Mouse (Mus musculus): ENCODE results near the gene Stx18. TPM values are rescaled to one million over a fixed set of nuclear protein-coding genes. Genes with fewer than 3 reads are reported as not detected.
A peak's percentile ranks its signal among the peaks of the same experiment; 100 is the strongest.

Gene Stx18
- polyA plus RNA-seq, 1 experiment from 2014 or later, result 27.6 TPM

DNA sequence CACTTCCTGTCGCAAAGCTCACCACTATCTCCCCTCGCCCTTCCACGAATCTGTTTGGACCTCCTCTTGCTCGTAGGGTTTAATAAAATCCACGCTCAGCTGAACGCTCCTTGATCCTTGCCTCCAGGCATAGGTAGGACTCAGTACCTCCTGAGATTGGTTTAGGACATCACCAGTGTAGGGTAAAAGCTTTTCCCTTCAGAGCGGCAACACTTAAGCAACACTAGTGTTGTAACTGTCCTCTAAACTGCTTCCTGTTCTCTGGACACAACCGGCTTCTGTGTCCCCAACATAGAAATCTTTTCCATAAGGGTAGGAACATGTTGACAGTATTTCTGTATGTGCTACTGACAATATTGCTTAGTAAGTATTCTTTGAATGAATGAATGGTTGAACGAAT, 1.3 kb downstream of the Stx18 start:
- TF ChIP-seq EP300 (optimal IDR thresholded peaks at IDR 0.05) (no peak), CTCF (IDR thresholded peaks at IDR 0.05; ENCODE audit: low read depth) (no peak)

DNA sequence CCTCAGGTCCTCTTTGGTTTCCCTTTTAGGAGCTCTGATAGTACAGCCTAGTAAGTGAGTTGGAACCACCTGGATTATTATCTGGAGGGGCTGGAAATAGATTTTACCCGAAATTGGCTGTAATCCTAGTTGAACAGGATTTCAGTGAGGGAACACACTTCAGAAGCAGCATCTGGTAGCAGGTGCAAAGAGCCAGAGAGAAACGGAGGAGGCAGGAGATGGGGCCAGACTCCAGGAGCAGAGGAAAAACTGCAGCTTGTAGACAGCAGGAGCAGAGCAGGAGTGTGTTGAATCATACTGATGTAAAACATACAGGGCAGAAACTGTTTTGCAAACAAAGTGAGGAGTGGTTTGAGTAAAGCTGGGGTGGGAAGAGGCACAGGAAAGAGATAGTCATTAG, 6.4 kb downstream of the Stx18 start:
- DNase-seq (ENCODE audit: low spot score) (no peak), ATAC-seq (ENCODE audit: low FRiP score, low TSS enrichment) (no peak)
- no peak overlapping the region for H3K4me3 ChIP-seq (ENCODE audit: low read depth, low read length)
- H3K9ac ChIP-seq (ENCODE audit: low read length), result no peak overlapping the region
- no peak overlapping the region for H3K27ac ChIP-seq (replicated peaks)
- no peaks in the 10 kb centered on the region for H3K27me3 ChIP-seq (ENCODE audit: control insufficient read depth, insufficient read depth, low read length)
- H3K9me3 ChIP-seq (ENCODE audit: control insufficient read depth, low read length), result no peaks in the 10 kb centered on the region
- no peaks in the 10 kb centered on the region for H3K4me1 ChIP-seq (replicated peaks; ENCODE audit: control insufficient read depth, insufficient read depth)
- no peak overlapping the region for H3K4me2 ChIP-seq (replicated peaks; ENCODE audit: low read depth)
- 77% methylated on average over 2 of the region's 2 CpGs for WGBS
- no peaks in the 10 kb centered on the region for H3K36me3 ChIP-seq (ENCODE audit: control insufficient read depth, insufficient read depth, low read length)
- TF ChIP-seq CTCF (IDR thresholded peaks at IDR 0.05; ENCODE audit: low read depth), result no peak
- no peak for TF ChIP-seq EP300 (optimal IDR thresholded peaks at IDR 0.05)

More for the DNA sequence above, 1.3 kb downstream of the Stx18 start:
- Histone ChIP-seq H3K9me3 (ENCODE audit: control insufficient read depth, low read length) (no peaks in the 10 kb centered on the region), H3K4me3 (ENCODE audit: low read depth, low read length) (peak overlapping the region; percentile 94), H3K36me3 (ENCODE audit: control insufficient read depth, insufficient read depth, low read length) (no peaks in the 10 kb centered on the region), H3K9ac (ENCODE audit: low read length) (peak overlapping the region; percentile 94), H3K4me2 (replicated peaks; ENCODE audit: low read depth) (peak overlapping the region; percentile 85), H3K4me1 (replicated peaks; ENCODE audit: control insufficient read depth, insufficient read depth) (no peaks in the 10 kb centered on the region), H3K27ac (replicated peaks) (peak overlapping the region; percentile 73; the same call in 1 of the 2 replicates), H3K27me3 (ENCODE audit: control insufficient read depth, insufficient read depth, low read length) (no peaks in the 10 kb centered on the region)
- ATAC-seq (ENCODE audit: low FRiP score, low TSS enrichment) (no peak), DNase-seq (ENCODE audit: low spot score) (no peak)
- 18% methylated on average over 9 of the region's 9 CpGs for WGBS

DNA sequence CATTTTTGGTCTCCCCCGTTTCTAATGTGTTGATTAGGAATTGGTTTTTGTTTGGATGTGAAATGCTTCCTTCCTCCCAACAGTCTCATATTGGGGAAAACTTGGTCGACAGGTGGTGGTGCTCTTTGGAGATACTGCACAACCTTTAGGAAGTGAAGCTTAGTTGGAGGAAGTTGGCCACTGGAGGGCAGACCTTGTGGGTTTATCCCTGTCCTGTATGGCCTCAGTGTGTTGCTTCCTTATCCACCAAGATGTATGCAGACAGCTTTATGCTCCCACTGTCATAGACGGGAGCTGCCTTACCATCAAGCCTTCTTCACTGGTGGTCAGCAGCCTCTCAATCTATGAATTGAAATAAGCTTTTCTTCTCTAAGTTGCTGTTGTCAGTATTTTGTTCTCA, 9.6 kb downstream of the Stx18 start:
- H3K9me3 ChIP-seq (ENCODE audit: control insufficient read depth, low read length), result no peaks in the 10 kb centered on the region
- ATAC-seq (ENCODE audit: low FRiP score, low TSS enrichment), result no peak
- H3K4me3 ChIP-seq (ENCODE audit: low read depth, low read length), result no peak overlapping the region
- H3K9ac ChIP-seq (ENCODE audit: low read length), result no peak overlapping the region
- WGBS, result 50% methylated on average over 3 of the region's 3 CpGs
- H3K4me1 ChIP-seq (replicated peaks; ENCODE audit: control insufficient read depth, insufficient read depth), result no peaks in the 10 kb centered on the region
- peak; percentile 19 for DNase-seq (ENCODE audit: low spot score)
- TF ChIP-seq CTCF (IDR thresholded peaks at IDR 0.05; ENCODE audit: low read depth), result peak; percentile 59
- no peak for TF ChIP-seq EP300 (optimal IDR thresholded peaks at IDR 0.05)
- H3K4me2 ChIP-seq (replicated peaks; ENCODE audit: low read depth), result no peak overlapping the region
- no peak overlapping the region for H3K27ac ChIP-seq (replicated peaks)
- no peaks in the 10 kb centered on the region for H3K36me3 ChIP-seq (ENCODE audit: control insufficient read depth, insufficient read depth, low read length)
- H3K27me3 ChIP-seq (ENCODE audit: control insufficient read depth, insufficient read depth, low read length), result no peaks in the 10 kb centered on the region

DNA sequence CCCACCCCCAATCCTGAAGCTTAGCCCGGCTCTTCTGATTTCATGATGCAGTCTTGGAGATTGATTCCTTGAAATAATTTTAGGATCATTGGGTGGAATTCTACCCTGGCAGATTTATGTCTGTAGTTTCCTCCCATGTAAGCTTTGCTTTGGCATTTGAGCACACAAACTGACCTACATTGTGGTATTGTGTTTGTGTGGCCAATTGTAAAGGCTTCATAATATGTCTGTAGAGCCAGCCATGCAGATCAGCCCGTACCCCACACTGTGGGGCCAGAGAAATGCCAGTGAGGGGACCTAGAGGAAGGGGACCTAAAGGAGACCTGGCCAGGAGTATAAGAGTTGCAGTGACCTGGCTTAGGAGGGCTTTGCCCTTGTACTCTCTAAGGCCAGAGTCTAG, 22.5 kb downstream of the Stx18 start:
- Histone ChIP-seq H3K27me3 (ENCODE audit: control insufficient read depth, insufficient read depth, low read length) (no peaks in the 10 kb centered on the region), H3K4me3 (ENCODE audit: low read depth, low read length) (no peak overlapping the region), H3K4me2 (replicated peaks; ENCODE audit: low read depth) (no peak overlapping the region), H3K27ac (replicated peaks) (no peak overlapping the region), H3K36me3 (ENCODE audit: control insufficient read depth, insufficient read depth, low read length) (no peaks in the 10 kb centered on the region), H3K4me1 (replicated peaks; ENCODE audit: control insufficient read depth, insufficient read depth) (no peaks in the 10 kb centered on the region), H3K9me3 (ENCODE audit: control insufficient read depth, low read length) (no peaks in the 10 kb centered on the region), H3K9ac (ENCODE audit: low read length) (no peak overlapping the region)
- ATAC-seq (ENCODE audit: low FRiP score, low TSS enrichment), result no peak
- TF ChIP-seq CTCF (IDR thresholded peaks at IDR 0.05; ENCODE audit: low read depth) (no peak), EP300 (optimal IDR thresholded peaks at IDR 0.05) (no peak)
- 61% methylated on average over 2 of the region's 2 CpGs for WGBS
- DNase-seq (ENCODE audit: low spot score), result no peak

DNA sequence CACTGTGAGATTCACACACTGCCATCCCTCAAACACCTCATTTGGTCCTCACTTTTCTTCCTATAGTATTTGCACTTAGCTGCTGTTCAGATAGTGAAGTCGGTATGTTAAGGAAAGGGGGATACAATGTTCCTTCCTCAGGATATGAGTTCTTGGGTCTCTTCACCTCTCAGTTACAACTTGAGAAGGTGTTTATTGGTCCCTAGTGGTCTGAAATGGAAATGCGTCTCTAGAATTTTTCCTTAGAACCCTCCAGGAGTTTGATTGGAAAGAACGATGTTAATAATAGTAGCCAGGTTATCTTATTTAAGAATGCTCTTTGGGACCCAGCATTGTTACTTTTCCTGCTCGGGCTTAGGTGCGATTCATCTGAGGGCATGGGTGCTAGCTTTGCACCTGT, 24.2 kb downstream of the Stx18 start:
- H3K4me1 ChIP-seq (replicated peaks; ENCODE audit: control insufficient read depth, insufficient read depth), result no peaks in the 10 kb centered on the region
- no peaks in the 10 kb centered on the region for H3K9me3 ChIP-seq (ENCODE audit: control insufficient read depth, low read length)
- H3K9ac ChIP-seq (ENCODE audit: low read length), result no peak overlapping the region
- ATAC-seq (ENCODE audit: low FRiP score, low TSS enrichment) (no peak), DNase-seq (ENCODE audit: low spot score) (no peak)
- no peak overlapping the region for H3K4me3 ChIP-seq (ENCODE audit: low read depth, low read length)
- H3K27me3 ChIP-seq (ENCODE audit: control insufficient read depth, insufficient read depth, low read length), result no peaks in the 10 kb centered on the region
- no peak overlapping the region for H3K4me2 ChIP-seq (replicated peaks; ENCODE audit: low read depth)
- H3K36me3 ChIP-seq (ENCODE audit: control insufficient read depth, insufficient read depth, low read length), result no peaks in the 10 kb centered on the region
- H3K27ac ChIP-seq (replicated peaks), result no peak overlapping the region
- 17% methylated on average over 5 of the region's 5 CpGs for WGBS
- peak; percentile 68 for TF ChIP-seq CTCF (IDR thresholded peaks at IDR 0.05; ENCODE audit: low read depth)
- no peak for TF ChIP-seq EP300 (optimal IDR thresholded peaks at IDR 0.05)

DNA sequence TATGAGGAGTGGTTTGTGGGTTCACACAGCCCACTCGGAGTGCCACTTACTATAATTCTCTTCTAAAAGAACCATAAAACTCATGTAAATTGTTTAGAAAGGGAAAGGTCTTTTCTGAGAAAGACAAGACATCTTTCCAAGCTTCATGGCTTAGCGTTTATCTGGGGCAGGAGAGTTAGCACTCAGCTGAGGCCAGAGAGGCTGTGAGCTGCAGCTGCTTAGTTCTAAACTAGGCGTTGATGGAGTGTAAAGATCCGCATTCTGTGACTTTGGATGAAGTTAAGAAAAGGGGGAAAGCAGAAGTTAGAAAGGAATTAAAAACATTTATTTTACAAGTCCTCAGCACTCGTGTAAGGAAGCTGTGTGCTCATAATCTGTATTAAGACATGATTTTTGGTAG, 24.8 kb downstream of the Stx18 start:
- H3K9ac ChIP-seq (ENCODE audit: low read length), result no peak overlapping the region
- 62% methylated on average over 5 of the region's 5 CpGs for WGBS
- H3K36me3 ChIP-seq (ENCODE audit: control insufficient read depth, insufficient read depth, low read length), result no peaks in the 10 kb centered on the region
- ATAC-seq (ENCODE audit: low FRiP score, low TSS enrichment) (no peak), DNase-seq (ENCODE audit: low spot score) (no peak)
- H3K4me2 ChIP-seq (replicated peaks; ENCODE audit: low read depth), result no peak overlapping the region
- H3K9me3 ChIP-seq (ENCODE audit: control insufficient read depth, low read length), result no peaks in the 10 kb centered on the region
- no peak overlapping the region for H3K27ac ChIP-seq (replicated peaks)
- no peaks in the 10 kb centered on the region for H3K4me1 ChIP-seq (replicated peaks; ENCODE audit: control insufficient read depth, insufficient read depth)
- no peak overlapping the region for H3K4me3 ChIP-seq (ENCODE audit: low read depth, low read length)
- no peak for TF ChIP-seq CTCF (IDR thresholded peaks at IDR 0.05; ENCODE audit: low read depth)
- TF ChIP-seq EP300 (optimal IDR thresholded peaks at IDR 0.05), result no peak
- no peaks in the 10 kb centered on the region for H3K27me3 ChIP-seq (ENCODE audit: control insufficient read depth, insufficient read depth, low read length)
